Mouse (Mus musculus): ENCODE data around the gene Arglu1. TPM values are rescaled to one million over a fixed set of nuclear protein-coding genes. Genes with fewer than 3 reads are reported as not detected.

Gene Arglu1
- total RNA-seq, 2 experiments from 2014 or later: 96.8 to 108 TPM

DNA sequence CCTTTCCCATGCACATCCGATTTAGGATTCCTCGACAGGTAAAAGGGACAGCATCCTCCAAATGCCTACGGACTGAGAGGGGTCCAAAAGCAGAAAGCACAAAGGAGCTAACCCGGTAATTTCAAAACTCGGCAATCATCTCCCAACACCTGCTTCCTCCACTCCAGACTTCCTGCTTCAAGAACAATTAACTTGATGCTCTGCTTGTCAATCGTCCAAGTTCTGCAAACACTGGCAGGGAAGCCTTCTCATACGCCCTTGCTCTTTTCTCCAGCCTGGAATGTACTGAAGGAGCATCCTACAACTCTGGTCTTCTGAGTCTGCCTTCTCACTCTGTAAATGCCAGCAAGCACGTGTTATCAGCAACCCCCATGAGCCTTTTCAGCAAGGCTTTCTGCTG, 66.8 kb downstream of the Arglu1 start:
- no peak for DNase-seq (ENCODE audit: low spot score in 2 of 2)

GRCm38 (mm10) chr8:8622476-8622875, 67.8 kb downstream of the Arglu1 start:
- DNase-seq (ENCODE audit: low spot score in 2 of 2): no peak

DNA sequence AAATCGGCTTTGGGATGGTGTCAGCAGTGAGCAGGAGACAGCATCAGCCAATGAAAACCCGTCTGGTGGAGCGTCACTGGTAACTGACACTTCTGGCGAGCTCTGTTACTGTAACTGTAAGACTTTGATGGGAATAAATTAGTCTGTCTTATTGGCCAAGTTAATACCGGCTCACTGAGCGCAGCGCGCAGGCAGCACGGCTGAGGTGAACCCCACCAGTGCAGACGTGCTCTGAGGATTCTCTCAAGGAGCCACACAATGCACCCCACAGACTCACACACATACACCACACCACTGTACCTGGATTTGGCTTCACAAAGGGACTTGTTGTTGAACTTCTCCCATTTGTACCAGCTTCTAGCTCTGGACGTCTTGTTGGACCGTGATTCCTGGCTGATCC, 68.3 kb downstream of the Arglu1 start:
- DNase-seq (ENCODE audit: low spot score in 2 of 2): no peak

- peak; percentile 38 to 74 for DNase-seq (ENCODE audit: low spot score in 2 of 2)
Measured at GRCm38 (mm10) chr8:8621236-8621917, 68.9 kb downstream of the Arglu1 start.

- no peak for DNase-seq (ENCODE audit: low spot score in 2 of 2)
Measured at GRCm38 (mm10) chr8:8620536-8620935, 69.8 kb downstream of the Arglu1 start.

- no peak for DNase-seq (ENCODE audit: low spot score in 2 of 2)
Measured at GRCm38 (mm10) chr8:8619221-8620194, 70.8 kb downstream of the Arglu1 start.

Small RNA genes lying within 50 kb of the gene (microRNA-seq; reads per million reads assigned to microRNA genes)
- 3.4 to 6.6 reads per million in 2 experiments for gene Mir7654

Other genes starting within 250 kb of the Arglu1 start
- gene Efnb2, start 29.3 kb downstream of the Arglu1 start, total RNA-seq (2021): 10 to 100 TPM; 31.6 to 35.0 TPM

Measured in layer of hippocampus, postnatal 14 days (tissue).